Mouse (Mus musculus) lung, postnatal 4 days (tissue): ENCODE results near the gene Klhl36.

Source experiments
- DNase-seq, 2 experiments: peaks; one replicate each; pipeline ENCODE4 v3.0.0; 2021

The Klhl36 gene

DNA sequence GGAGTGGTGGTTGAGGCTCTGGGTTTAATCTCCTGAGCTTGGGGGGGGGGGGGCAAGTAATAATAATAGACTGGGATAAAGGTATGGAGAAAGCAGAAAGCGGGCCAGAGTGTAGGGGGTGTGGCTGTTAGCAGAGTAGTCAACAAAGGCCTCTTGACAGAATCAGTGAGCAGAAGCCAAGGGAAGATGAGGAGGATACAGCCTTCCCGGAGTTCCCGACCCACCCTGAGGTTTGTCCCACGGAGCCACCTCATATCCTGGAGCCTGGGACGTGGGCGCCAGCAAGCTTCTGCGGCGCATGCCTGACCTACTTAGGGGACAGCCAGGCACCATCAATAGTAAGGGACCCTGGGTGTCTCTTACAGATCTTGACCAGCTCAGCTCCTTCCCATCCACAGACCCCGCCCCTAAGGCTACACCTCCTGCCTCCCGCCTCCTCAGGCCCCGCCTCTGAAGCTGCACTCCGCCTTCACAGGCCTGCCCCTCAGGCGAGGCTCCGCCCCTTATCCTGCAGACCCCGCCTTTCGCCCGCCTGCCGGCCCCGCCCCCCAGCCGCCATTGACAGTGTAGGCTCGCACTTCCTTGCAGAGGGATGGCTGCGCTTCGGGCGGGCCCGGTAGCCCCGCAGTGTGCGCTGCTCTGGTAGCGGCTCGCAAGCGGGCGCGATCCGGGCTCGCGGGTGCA lies at the start of gene Klhl36:
Gene Klhl36, plus strand, starts transcription at position 561 of the 684 bp plus-strand sequence.
- peak; percentile 98 to 99 for DNase-seq

DNA sequence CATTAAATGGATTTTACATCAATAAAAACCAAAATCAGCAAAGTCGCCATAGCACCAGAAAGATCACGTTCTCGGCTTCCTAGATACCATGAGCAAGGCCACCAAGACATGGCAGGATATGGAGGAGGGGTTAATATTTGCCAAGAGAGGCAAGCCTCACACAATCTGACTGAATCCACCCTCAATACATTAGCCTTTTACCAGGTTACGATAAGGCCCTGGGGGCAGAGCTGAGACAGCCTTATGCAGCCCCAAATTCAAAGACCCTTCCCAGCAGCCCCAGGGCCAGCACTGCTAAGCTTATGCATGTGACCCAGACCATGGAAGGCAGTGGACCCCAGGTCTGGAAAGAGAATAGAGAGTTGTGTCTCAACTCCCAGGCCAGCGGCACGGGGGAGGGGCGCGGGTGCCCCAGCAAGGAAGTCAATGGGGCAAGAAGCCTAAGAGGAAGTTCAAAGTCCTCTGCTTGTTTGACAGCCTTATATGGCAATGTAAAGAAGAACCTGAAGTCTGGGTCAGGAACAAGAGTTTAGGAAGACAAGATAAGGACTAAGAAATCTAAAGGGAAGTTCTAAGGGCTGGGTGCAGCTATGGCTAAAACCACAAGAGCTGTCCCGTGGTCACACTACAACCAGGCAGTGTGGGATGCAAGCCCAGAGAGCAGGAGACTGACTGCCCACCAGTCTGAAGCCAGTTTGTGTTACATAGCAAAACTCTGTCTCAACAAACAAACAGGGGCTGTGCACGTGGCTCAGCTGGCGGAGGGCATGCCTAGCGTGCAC lies 49.2 kb upstream of the Klhl36 start:
- peak; percentile 70 to 75 for DNase-seq

DNA sequence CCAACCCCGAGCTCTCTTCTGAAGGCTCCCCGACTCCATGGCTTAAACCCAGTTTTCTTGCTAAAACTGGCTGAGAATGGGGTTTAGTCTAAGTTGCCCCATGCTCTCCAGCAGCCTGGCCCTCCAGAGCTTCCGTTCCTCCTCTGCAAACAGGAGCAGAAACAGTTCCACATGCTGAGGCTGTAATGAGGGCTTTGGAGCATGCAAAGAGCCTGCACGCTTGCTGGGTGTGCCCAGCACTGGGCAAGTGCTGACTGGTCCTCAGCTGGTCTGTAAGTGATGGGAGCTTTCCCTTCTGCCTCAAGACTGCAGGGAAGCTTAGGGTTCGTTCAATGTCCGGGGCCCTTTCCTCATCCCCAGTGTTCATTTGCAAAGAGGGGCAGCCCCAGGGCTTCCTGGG lies 45.8 kb upstream of the Klhl36 start:
- no peak for DNase-seq

DNA sequence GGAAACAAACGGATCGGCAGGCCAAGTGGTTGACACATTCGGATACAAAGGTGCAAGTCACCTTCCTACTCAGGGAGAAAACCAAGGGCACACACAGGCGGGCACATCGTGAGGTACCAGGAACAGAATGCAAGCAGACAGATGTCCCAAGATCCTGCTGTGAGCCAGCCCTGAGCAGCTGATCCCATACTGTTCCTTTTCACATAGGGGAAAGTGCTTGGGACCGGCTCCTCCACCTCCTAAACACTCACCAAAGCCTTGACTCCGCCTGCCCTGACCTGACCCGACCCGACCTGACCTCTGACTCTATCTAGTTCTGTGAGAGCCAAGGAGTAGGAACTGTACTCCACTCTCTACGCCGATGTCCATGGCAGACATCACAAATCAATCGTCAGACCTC lies 44.6 kb upstream of the Klhl36 start:
- no peak for DNase-seq

DNA sequence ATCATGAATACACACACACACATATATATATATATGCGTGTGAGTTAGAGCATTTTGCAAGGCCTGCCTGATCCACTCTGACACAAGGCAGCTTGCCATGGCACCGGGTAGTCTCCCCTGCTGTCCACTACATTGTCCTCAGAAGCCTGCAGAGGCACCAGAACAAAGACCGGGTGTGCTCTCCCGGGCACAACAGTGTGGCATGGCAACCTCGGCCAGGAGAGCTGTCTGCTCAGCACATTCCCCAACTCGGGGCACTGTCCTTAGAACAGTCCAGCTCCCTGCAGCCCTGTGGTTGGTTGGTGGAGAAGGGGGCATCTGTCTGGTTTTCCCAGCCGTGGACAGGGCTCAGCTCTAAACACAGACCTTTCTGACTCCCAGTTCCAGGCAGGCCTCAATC lies 42.8 kb upstream of the Klhl36 start:
- no peak for DNase-seq

DNA sequence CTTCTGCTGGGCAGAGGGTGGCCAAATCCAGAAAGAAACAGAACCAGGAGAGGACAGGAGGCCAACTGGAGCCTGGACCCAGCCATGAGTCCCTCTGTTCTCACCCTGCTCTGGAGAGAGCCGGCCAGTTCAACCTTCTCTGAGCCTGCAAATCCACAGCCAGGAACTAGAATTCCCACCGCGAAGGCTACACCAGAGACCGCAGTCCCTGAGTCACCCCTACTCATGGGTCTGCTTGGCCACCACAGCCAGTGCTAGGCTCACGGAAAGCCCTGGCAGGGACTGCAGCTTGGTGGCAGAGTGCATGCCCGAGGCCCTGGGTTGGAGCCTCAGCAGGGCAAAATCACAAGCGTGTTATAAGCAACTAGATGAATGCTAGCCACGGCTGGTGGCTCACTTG lies 42.1 kb upstream of the Klhl36 start:
- no peak for DNase-seq

DNA sequence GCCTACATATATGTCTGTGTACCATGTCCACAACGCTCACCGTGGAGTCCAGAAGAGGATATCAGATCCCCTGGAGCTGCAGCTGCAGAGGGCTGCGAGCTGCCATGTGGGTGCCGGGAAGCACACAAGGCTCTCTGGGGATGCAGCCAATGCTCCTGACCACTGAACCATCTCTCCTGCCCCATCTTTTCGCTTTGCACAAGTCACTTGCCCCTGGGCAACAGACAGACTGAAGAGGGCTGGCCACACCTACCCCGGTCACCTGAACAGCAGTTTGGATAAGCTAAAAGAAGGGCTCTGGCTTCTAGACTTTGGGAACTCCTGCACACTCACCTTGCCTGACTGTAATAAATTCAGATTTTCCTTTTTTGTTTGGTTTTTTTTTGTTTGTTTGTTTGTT lies 40.4 kb upstream of the Klhl36 start:
- no peak for DNase-seq

DNA sequence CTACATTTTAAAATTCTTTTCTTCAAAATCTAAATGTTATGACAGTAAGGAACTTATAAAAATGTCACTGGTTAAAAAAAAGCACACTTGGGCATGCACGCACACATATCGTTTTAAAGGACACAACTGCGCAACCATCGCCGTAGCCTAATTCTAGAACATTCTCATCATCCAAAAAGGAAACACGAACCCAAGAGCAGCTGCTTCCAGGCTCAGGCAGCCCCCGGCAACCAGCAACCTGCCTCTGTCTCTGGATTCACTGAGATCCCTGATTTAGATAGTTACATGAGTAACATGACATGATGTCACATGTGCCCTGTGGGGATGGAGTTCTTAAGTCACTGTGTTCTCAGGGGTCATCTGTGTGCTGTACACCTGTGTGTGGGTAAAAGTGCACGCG lies 38.8 kb upstream of the Klhl36 start:
- DNase-seq = no peak

DNA sequence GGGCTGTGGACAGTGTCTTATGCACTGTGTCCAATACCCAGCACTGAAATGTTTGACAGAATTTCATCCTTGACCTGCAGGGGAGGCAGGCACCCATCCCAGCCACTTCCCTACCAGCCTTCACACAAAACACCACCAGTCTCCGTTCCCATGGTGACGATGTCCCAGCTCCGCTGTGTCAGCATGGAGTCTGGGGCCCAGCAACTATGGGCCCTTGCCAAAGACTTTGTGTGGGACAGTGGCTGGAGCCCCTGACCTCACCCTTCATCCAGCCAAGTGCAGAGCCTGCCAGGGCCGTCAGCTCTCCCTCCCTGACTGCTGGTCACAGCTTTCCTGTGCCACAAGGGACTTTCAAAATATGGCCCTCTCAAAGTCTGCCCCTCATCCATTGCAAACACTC lies 38.0 kb upstream of the Klhl36 start:
- peak in 1 of 2 experiments; percentile 78 for DNase-seq

DNA sequence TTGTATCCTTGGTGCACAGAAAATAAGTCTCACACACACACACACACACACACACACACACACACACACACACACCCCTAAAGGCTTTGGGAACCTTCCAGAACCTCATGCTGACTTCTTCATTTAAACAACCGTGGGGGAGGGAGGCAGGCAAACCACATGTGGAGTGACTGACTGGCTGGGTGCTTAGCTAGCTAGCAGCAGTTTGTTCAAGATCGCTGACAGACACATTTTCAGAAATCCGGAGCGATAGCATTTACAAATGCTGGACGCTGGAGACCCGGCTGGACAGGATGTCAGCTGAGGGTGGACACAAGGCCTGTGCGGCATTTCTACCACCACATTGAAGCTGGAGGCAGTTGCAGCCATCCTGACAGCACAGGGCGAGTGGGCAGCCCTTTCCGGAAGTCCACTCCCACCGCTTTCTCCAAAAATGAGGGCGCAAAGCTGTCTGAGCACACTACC lies 37.2 kb upstream of the Klhl36 start:
- peak; percentile 65 to 87 for DNase-seq

DNA sequence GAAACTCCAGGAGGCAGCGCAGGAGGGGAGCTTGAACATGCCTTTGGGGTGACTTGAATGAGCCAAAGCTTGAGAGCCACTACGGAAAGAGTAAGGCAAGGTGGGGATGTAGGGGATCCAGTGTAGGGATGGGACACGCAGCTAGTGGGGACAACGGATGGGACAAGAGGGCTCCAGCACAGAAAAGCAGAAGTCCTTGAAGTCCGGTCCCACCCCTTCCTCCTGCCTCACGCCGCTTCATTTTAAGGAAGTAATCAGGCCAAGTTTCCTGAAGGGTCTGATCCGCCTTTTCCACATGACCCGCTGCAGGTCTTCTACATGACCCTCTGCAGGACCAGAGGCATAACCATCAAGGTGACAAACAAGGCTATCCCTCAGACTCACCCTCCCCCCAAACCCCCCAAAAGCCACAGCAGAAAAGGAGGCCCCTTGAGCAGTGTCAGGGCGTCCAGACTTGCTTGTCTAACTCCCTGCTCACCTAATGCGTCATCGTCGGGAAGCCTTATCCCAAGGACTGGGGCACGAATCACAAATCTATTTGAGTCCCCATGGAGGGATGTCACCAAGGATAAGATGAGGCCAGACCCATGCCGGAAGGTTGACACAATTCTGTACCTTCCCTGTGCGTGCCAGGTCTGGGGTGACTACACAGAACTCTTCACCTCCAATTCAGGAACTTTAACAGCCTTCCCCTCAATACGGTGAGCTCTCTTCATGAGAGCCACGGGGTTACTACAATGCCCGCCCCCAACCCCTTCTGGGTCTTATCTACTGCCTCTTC lies 35.9 kb upstream of the Klhl36 start:
- DNase-seq = no peak

DNA sequence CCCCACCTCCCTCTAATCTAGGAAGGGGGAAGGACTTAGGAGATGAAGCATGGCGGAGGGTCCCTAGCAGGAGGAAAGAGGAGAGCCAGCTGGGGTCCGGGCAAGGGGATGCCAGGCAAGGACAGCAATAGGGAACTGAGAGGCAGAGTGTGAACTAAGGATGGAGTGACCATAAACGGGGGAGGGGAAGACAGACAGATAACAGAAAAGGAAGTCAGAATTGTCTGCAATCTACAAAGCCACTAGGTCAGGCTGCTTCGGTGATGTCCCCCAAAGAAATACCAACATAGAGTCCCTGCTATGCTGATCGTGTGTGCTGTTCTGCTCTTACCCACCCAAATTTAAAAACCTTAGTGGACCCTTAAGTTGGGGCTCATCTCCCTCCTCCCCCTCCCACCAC lies 35.1 kb upstream of the Klhl36 start:
- no peak for DNase-seq

DNA sequence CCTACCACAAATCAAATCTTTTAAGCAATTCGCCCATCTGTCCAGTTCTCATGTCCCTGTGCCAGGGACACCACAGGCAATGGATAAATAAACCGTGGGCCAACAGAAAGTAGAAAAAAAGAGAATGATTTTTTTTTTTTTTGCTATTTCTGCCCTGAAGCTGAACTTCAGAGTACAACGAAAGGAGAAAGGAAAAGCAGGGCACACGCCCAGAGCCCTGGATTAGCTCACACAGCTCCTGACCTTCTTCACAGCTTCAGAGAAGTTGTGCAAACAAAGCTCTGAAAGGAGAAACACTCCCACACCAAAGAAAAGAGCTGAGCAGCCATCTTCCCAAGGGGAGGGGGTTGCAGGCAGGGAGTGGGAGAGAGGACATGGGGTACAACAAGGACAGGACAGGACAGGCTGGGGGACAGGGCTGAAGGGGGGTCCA lies 34.3 kb upstream of the Klhl36 start:
- DNase-seq = peak; percentile 56 to 62

DNA sequence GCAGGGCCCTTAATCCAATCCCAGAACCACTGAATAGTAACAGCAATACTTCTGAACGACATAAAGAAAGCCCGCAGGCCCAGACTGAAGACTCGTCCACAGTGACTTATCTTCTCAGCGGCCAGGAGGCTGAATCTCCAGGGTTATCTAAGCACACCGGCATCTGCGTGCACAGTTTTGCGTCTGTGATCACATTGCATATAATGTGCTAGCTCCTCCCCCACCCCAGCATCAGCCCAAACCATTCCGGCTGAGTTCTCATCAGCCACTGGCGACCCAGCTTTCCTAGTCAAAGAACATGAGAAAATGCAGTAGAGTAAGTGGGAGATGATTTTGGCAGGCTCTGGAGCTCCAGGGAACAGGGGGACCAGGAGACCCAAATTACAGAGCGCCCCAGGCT lies 33.1 kb upstream of the Klhl36 start:
- no peak for DNase-seq

DNA sequence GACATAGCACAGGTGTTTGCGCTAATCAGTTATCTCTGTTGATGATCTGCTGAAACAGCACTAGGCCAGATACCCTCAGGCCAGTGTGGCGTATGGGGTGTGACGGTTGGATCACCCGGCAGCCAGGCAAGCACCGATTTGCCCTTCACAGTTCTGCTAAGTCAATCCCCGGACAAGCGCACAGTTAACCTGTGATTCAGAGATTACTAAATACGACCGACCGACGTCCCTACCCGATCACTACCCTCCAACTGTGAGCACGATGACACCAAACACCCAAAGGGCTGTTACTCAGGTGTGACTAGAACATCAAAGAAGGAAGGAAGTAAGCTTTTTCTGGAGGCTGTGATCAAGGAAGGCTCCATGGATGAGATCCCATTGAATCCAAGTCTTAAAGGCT lies 32.6 kb upstream of the Klhl36 start:
- DNase-seq = no peak

DNA sequence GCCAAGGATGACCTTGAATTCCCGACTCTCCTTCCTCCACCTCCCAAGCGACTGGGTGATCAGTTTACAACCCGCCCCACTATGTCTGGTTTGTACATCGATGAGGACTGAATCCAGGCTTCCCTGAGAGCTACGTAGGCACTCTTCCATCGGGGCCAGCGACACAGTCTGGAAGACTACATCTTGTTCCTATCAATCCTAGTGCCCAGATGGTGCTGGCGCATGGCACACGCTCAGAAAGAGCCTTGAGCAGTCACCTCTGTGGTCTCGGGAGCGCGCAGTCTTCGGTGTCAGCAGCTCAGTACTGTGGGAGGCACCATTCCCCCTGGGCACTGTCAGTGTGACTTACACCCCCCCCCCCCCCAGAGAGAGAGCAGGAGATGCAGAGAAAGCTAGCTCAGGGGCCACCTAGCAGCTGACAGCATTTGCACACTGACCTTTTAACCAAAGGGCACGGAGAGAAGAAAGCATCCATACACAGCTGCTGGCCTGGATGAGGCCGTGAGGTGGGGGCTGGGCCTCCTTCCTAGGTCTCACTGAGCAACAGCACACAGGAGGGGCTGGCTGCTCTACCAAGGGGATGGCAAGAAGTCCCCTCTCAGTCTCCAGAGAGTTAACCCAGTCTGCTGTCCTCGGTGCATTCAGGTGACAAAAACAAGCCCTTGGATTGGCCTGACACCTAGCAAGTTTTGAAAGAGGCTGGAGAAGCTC lies 32.0 kb upstream of the Klhl36 start:
- no peak for DNase-seq

DNA sequence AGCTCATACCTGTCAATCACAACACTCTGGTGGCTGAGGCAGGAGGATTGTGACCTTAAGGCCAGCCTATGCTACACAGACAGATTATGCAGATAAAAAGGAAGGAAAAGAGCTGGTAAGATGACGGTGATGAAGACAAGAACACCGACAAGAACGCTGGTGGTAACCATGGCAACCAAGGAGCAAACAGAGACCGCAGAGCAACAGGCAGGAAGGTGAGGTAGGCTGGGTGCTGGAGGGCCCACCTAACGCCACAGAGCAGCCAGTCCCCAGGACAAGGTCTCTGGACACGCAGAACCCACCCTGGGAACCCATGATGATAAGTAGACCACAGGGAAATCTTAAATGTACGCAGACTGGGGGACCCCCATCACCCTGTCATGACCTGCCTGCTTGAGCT lies 31.5 kb upstream of the Klhl36 start:
- no peak for DNase-seq

DNA sequence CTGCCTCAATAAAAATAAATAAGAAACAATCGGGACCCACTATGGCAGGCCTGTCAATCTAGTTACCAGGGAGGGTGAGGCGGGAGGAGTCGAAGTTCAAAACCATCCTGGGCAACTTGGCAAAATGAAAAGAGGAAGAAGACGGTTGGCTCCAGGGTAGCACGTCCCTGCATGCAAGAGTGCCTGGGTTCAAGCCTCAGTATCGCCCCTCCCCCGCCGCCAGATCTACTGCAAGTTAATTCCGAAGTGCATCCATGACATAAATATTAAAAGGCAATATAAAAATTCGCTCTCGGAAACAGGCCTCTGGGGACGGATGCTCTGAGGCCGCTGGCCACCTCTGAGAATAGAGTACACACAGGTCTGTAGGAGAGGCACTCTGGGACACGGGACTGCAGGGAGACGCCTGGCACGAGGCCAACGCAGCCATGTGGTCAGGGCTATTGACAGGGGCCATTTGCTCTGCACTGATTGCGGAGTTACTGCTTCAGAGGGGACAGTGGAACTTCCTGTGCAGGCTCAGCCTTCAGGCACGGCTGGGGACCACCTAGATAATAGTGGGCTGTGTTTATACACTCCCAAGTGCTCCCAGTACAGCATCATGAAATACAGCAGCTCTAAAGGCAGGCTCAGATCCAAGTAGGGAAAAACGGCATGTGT lies 30.6 kb upstream of the Klhl36 start:
- peak; percentile 84 to 90 for DNase-seq

DNA sequence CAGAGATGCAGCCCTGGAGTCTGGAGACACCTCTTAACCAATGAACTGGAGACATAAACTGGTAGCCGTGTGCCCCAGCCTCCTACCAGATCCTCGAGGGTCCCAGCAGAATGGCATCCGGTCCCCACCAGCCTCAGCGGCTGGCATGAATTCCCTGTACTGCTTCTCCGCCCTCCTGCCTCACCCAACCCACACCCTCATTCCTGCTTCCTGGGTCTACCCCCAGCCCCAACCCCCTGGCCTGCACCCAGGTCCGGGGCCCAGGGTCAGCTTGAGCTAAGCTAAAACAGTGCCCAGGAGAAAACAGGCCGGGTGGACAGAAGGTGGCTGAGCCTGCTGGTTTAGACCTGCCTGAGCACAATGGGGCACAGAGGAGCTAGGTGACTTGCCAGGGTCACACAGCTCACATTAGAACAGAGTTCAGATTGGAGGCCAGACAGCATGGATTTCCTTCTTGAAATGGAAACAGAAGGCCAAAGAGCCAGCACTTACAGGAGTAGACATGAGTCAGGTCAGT lies 29.9 kb upstream of the Klhl36 start:
- no peak for DNase-seq

DNA sequence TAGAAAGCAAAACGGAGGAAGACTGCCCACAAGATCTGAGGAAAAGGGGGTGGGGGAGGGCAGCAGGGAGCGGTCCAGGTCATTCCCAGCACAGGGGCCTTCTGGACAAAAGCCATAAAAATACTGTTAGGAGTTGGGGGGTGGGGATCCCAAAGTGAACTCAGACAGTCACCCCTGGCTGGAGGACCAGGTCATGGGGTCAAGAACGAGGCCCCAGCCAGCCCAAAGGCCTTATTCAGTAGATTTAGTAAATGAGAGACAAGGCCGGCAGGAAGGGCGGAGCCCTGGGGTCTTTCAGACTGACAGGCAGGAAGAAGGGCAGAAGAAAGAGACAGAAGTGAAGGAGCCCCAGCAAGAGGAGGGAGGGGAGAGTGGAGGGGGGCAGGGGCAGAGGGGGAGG lies 29.1 kb upstream of the Klhl36 start:
- DNase-seq = no peak

DNA sequence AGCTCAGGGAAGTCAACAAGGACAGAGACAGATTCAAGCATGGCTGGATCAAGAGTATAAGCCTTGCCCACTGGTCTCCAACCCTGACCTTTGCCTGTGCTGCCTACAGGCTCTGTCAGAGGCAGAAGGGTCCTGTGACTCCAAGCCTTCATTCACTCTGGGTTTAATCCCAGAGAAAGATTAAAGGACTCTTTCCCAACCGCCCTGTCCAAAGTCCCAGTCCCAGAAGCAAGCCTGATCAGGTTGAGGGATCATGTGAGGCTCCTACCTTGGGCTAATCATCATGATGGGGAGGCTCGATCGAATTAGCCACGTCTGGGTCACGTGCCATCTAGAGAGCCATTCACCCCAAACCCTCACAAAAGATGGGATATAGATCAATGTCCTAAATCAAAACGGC lies 27.4 kb upstream of the Klhl36 start:
- DNase-seq = no peak

DNA sequence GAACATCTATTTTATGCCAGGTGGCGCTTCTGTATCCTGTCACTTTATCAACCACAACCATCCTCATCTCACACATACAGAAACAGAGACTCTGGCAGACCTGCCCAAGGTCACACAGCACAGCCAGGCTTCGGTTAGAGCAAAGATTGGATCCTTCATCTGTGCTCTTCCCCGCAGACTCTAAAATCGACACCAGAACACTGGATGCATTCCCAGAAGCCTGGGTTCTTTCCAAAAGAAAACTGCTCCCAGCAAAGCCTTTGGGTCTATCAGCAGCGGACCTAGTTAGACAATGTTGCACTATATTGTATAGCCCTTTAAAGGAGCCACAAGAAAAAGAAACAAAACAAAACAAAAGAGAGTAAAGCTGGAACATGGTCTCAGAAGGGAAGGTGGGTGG lies 26.8 kb upstream of the Klhl36 start:
- DNase-seq = no peak
